Mouse (Mus musculus): ENCODE measurements at regions not wholly inside any gene's neighbourhood (a gene's known extent, or its start where the extent isn't known, plus 50 kb on each side); places are given as distances from the start of the nearest gene placed in this dataset.

DNA sequence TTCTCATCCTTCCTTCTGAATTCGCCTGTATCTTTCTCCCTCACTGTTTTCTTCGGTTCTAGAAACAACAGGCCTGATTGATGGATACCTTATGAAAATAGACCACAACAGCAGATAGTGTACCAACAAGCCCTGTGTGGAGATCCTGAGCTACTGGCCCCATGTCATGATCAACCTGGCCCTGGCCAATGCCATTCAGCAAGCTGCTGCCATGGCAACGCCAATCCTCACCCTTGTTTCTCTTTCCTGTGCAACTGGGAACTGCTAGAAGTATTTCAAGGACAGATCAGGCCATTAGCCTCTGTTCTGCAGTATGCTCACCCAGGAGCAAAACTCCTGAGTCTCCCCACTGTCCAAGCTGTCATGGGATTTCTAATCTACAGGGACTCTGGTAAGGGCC is 119.2 kb downstream of the Gxylt1 start:
- no peak for TF ChIP-seq POLR2A (IDR thresholded peaks at IDR 0.05; ENCODE audit: control insufficient read depth, low read depth, low read length)
- TF ChIP-seq CTCF (IDR thresholded peaks at IDR 0.05; ENCODE audit: control insufficient read depth, insufficient read depth, insufficient replicate concordance, low read depth, low read length) = no peak
